Mouse (Mus musculus) ES-Bruce4 (cell line): Measurements from ENCODE around the gene Slc25a17.

ENCODE experiments used
- CTCF ChIP-seq: IDR thresholded peaks from one replicate; pipeline ENCODE4 v1.8.1; 2011; ENCODE audit warnings: low read depth, low read length
- POLR2A ChIP-seq: IDR thresholded peaks from one replicate; pipeline ENCODE4 v1.8.1; 2011; ENCODE audit warnings: low read length; ENCODE audit not compliant: insufficient read depth

GRCm38 (mm10) chr15:81297543-81297942 is 63.1 kb downstream of the Slc25a17 start:
- TF ChIP-seq POLR2A (no peak), CTCF (no peak)
